ENCODE assay signal across 16 mouse cellular contexts in the genomic region with DNA sequence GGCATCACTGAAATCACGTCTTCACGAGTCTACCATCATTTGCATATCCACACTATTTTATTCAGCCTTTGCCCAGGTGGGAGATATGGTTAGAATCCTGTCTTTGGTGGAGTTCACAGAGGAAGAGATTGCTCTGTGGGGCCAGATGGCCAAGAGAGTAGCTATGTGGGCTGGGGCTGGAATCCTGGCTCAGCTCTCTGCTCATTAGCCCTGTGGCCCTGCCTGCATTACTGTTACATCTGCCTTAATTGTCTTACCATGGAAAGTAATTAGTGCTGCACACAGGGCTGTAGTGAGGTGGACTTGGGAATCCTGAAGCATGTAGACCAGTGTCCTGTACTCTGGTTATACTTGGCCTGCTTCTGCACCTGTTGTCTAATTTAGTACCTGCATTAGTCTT. TPM values are rescaled to one million over a fixed set of nuclear protein-coding genes. Genes with fewer than 3 reads are reported as not detected.
A peak's percentile ranks its signal among the peaks of the same experiment; 100 is the strongest.
DNase-seq lines count a peak whose midpoint lies in the region; ATAC-seq lines count a peak whose summit lies in the region.
"Had no signal": no experiment of that assay in that cellular context is flagged by ENCODE, and none has a peak within 500 bp of the region (broad histone marks: within the 10 kb centered on the region; RNA-seq: fewer than 3 reads in every experiment).

No protein-coding gene starts in this region.

- 81% methylated on average over 2 of the region's 2 CpGs for WGBS in embryonic facial prominence, embryonic 14.5 days
- 91% methylated on average over 2 of the region's 2 CpGs for WGBS in embryonic facial prominence, embryonic 10.5 days
- 68% methylated on average over 2 of the region's 2 CpGs for WGBS in intestine, embryonic 15.5 days

- H3K27me3 ChIP-seq in embryonic facial prominence, embryonic 14.5 days (replicated peaks; ENCODE audit: control insufficient read depth, insufficient read depth, low read length) = no peaks in the 10 kb centered on the region
- H3K27me3 ChIP-seq in embryonic facial prominence, embryonic 10.5 days (replicated peaks; ENCODE audit: low read depth, poor library complexity, severe bottlenecking) = no peaks in the 10 kb centered on the region
- no peaks in the 10 kb centered on the region for H3K27me3 ChIP-seq in intestine, embryonic 15.5 days (replicated peaks)
- H3K27me3 ChIP-seq: heart, embryonic 12.5 days had no signal

- DNase-seq in embryonic facial prominence, embryonic 14.5 days (ENCODE audit: low spot score) = no peak
- no peak for DNase-seq in embryonic facial prominence, embryonic 10.5 days (ENCODE audit: low spot score)
- peak; percentile 25 for DNase-seq in left cerebral cortex, postnatal 4 days
- no peak for DNase-seq in left cerebral cortex, postnatal 25 days (ENCODE audit: low spot score in 2 of 2)
- peak; percentile 43 for DNase-seq in cerebellum, adult 8-10 months
- no peak for DNase-seq in gastrocnemius, postnatal 10 days
- DNase-seq: B cell, adult 2 months; gastrocnemius, postnatal 14 days; kidney, postnatal 14 days; layer of hippocampus, postnatal 36 days; lung, postnatal 36 days; right cerebral cortex, postnatal 4 days had no signal

- H3K4me1 ChIP-seq in embryonic facial prominence, embryonic 14.5 days (ENCODE audit: control insufficient read depth, insufficient read depth, low read length) = no peaks in the 10 kb centered on the region
- peaks cover 8% of the 10 kb centered on the region for H3K4me1 ChIP-seq in embryonic facial prominence, embryonic 10.5 days
- peaks cover 28% of the 10 kb centered on the region for H3K4me1 ChIP-seq in intestine, embryonic 15.5 days (replicated peaks)

- peak; percentile 19; the same call in 1 of the 2 replicates for ATAC-seq in embryonic facial prominence, embryonic 14.5 days (ENCODE audit: low read depth)
- ATAC-seq in intestine, embryonic 15.5 days = no peak
- ATAC-seq in activated CD4-positive, CD25-positive, alpha-beta regulatory T cell, adult 4 months = no peak

- intact Hi-C loops in left cerebral cortex, postnatal 4 days (cut with DNase I) = no loop called here
- intact Hi-C loops in left cerebral cortex, postnatal 25 days (cut with DNase I) = no loop called here

- no peak overlapping the region for H3K4me2 ChIP-seq in embryonic facial prominence, embryonic 14.5 days (ENCODE audit: low read depth, low read length)
- H3K4me2 ChIP-seq in intestine, embryonic 15.5 days (replicated peaks) = peak overlapping the region; percentile 10; the same call in 1 of the 2 replicates
- H3K4me2 ChIP-seq: heart, embryonic 12.5 days had no signal

- H3K9me3 ChIP-seq in embryonic facial prominence, embryonic 14.5 days (ENCODE audit: control insufficient read depth, low read length) = no peaks in the 10 kb centered on the region
- no peaks in the 10 kb centered on the region for H3K9me3 ChIP-seq in embryonic facial prominence, embryonic 10.5 days
- H3K9me3 ChIP-seq in intestine, embryonic 15.5 days = no peaks in the 10 kb centered on the region
- H3K9me3 ChIP-seq: heart, embryonic 12.5 days had no signal

- no peaks in the 10 kb centered on the region for H3K36me3 ChIP-seq in embryonic facial prominence, embryonic 14.5 days (ENCODE audit: control insufficient read depth, insufficient read depth, low read length)
- peaks cover 22% of the 10 kb centered on the region for H3K36me3 ChIP-seq in embryonic facial prominence, embryonic 10.5 days (replicated peaks)
- no peaks in the 10 kb centered on the region for H3K36me3 ChIP-seq in intestine, embryonic 15.5 days
- H3K36me3 ChIP-seq: heart, embryonic 12.5 days had no signal

- H3K9ac ChIP-seq in embryonic facial prominence, embryonic 14.5 days (ENCODE audit: low read depth, low read length) = no peak overlapping the region
- H3K9ac ChIP-seq in intestine, embryonic 15.5 days = no peak overlapping the region
- H3K9ac ChIP-seq: heart, embryonic 12.5 days; liver, embryonic 14.5 days had no signal

- no peak overlapping the region for H3K27ac ChIP-seq in embryonic facial prominence, embryonic 14.5 days (replicated peaks; ENCODE audit: low read depth, low read length)
- H3K27ac ChIP-seq in embryonic facial prominence, embryonic 10.5 days (replicated peaks) = no peak overlapping the region
- peak overlapping the region; percentile 30 for H3K27ac ChIP-seq in intestine, embryonic 15.5 days

- H3K4me3 ChIP-seq in embryonic facial prominence, embryonic 14.5 days (ENCODE audit: low read depth, low read length) = no peak overlapping the region
- H3K4me3 ChIP-seq in embryonic facial prominence, embryonic 10.5 days = no peak overlapping the region
- no peak overlapping the region for H3K4me3 ChIP-seq in intestine, embryonic 15.5 days (replicated peaks)
- H3K4me3 ChIP-seq: heart, embryonic 12.5 days had no signal

RNA-seq across cellular contexts. Expression of gene Ssx2ip, which starts 7.6 kb away (rescaled TPM):
- 34.5 and 35.1 TPM in 2 replicates for polyA plus RNA-seq in embryonic facial prominence, embryonic 14.5 days (2014; fragmentation: Nextera tagmentation; extraction: Ambion mirVana)
- 28.0 and 30.5 TPM in 2 replicates for polyA plus RNA-seq in embryonic facial prominence, embryonic 10.5 days (2016; fragmentation: Nextera tagmentation; extraction: Ambion mirVana)
- 10 to 100 TPM; 80.7 to 81.5 TPM for total RNA-seq in left cerebral cortex, postnatal 4 days (2021)
- 10 to 100 TPM; 97.0 to 97.3 TPM for total RNA-seq in left cerebral cortex, postnatal 25 days (2021)
- polyA plus RNA-seq in intestine, embryonic 15.5 days (2015; fragmentation: Nextera tagmentation; extraction: Ambion mirVana) = 38.6 and 41.5 TPM in 2 replicates
- polyA plus RNA-seq in activated CD4-positive, CD25-positive, alpha-beta regulatory T cell, adult 4 months (2017; shearing (Covaris generic)) = 1 to 10 TPM in 1 of 2 experiments, under 1 TPM in 1; 0.56 to 1.5 TPM
- total RNA-seq in gastrocnemius, postnatal 10 days (2021) = 10 to 100 TPM; 16.2 to 17.5 TPM

RNA-seq across cellular contexts. Expression of gene Ctbs, which starts 37.6 kb away (rescaled TPM):
- 10.5 and 12.7 TPM in 2 replicates for polyA plus RNA-seq in embryonic facial prominence, embryonic 14.5 days (2014; fragmentation: Nextera tagmentation; extraction: Ambion mirVana)
- 4.4 and 5.2 TPM in 2 replicates for polyA plus RNA-seq in embryonic facial prominence, embryonic 10.5 days (2016; fragmentation: Nextera tagmentation; extraction: Ambion mirVana)
- total RNA-seq in left cerebral cortex, postnatal 4 days (2021) = 1 to 10 TPM; 4.7 to 5.9 TPM
- total RNA-seq in left cerebral cortex, postnatal 25 days (2021) = 1 to 10 TPM; 6.3 to 8.4 TPM
- 10.1 and 11.3 TPM in 2 replicates for polyA plus RNA-seq in intestine, embryonic 15.5 days (2015; fragmentation: Nextera tagmentation; extraction: Ambion mirVana)
- polyA plus RNA-seq in activated CD4-positive, CD25-positive, alpha-beta regulatory T cell, adult 4 months (2017; shearing (Covaris generic)) = 10 to 100 TPM in 1 of 2 experiments, 1 to 10 TPM in 1; 6.3 to 10.3 TPM
- total RNA-seq in gastrocnemius, postnatal 10 days (2021) = 1 to 10 TPM; 6.5 to 7.4 TPM

Comparison
In these comparisons a context has a peak if more than half of its experiments do, and no peak if none do; other contexts are left out.
1. DNase-seq: peak in left cerebral cortex, postnatal 4 days (single experiment) and cerebellum, adult 8-10 months (single experiment); none in embryonic facial prominence, embryonic 14.5 days (single experiment), embryonic facial prominence, embryonic 10.5 days (single experiment), left cerebral cortex, postnatal 25 days (0 of 2) and gastrocnemius, postnatal 10 days (single experiment).
2. RNA of gene Ssx2ip, which starts 7.6 kb away (polyA plus RNA-seq): 38.6 to 41.5 TPM in intestine, embryonic 15.5 days, 34.5 to 35.1 TPM in embryonic facial prominence, embryonic 14.5 days and 28.0 to 30.5 TPM in embryonic facial prominence, embryonic 10.5 days; 0.56 to 1.5 TPM in activated CD4-positive, CD25-positive, alpha-beta regulatory T cell, adult 4 months; every median in the first group is over 10 times any median in the second.